Mouse (Mus musculus): Measurements from ENCODE around the gene Ap1b1. TPM values are rescaled to one million over a fixed set of nuclear protein-coding genes. Genes with fewer than 3 reads are reported as not detected.

Ap1b1 gene
- total RNA-seq, 4 experiments from 2014 or later, result 67.4 to 83.9 (median 73.4) TPM

GRCm38 (mm10) chr11:5035421-5035820, 48.8 kb downstream of the Ap1b1 start:
- no peak for DNase-seq

- peak; percentile 71 for DNase-seq
Observed at GRCm38 (mm10) chr11:5037146-5037854, 50.7 kb downstream of the Ap1b1 start.

DNA sequence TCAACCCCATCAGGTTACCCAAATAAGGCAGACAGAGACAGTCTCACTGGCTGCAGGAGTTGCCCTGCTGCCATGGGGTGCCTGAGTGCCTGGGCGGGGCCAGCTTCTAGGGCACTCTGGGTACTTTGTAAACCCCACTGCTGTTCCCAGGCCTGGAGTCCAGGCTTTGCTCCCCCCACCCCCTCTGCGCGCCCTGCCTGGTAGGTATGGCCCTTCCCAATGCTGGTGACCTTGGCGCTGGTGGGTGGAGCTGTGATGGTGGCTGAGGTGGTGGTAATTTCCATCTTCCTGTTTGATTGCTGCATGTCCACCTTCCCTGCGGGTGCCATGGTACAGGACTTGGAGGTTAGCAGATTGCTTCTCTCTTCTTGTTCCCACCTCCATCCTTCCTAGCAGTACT, 54.0 kb downstream of the Ap1b1 start:
- no peak for DNase-seq

DNA sequence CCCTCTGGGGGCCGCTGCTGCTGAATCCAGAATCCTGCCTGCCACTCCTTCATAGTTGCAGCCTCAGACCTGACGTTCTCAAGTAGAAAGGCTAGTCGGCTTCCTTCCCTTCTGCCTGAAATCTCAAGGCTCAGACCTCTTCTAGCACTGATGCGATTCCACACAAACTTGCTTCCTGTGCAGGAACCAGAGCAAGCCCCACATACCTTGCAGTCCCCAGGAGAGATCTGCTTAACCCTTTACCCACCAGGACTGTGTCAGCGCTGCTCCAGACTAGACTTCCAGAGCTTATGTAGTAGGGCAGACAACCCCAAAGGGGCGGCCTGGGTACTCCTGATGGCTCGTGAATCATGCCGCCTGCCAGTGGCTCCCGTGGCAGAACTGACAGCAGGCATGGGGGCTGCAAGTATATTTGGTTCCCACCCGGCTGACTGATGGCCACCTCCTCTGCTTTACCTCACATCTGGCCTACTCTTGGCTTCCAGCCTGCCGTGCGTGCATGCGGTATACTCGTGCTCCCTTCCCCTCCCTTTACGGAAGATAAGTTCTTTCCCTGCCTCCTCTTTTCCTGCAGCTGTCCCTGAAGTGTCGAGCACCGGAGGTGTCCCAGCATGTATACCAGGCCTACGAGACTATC, 54.6 kb downstream of the Ap1b1 start:
- no peak for DNase-seq

DNA sequence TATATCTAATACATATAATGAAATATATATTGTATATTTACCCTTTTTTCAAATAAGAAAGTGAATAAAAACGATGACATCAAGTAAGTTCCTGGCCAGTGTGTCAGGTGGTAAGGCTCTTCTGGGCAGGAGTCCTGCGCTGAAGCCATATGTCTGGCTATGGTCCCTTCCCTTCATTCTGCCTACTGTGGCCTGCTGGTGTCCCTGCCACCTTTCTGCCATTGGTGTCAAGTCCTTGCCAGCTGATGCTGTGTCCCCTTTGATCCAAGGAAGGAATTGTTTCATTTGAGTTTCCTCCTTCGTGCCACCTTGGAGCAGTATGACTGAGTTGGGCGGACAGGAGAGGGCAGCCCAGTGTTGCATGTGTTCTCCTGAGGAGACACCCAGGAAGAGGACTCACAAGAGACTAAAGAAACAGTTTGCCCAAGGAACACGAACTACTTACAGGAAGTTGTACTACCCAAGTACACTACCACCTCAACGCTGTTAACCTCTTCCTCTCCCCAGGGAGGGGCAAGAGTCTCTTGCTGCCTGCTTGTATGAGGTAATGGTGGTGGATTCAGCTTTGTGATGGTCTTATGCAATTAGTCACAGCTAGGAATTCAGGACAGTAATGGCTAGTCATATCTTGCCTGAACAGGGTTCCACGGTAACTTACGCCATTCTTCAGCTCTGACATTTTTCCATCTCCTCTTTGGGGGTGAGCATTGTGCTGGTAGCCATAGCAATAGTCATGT, 56.2 kb downstream of the Ap1b1 start:
- DNase-seq, result no peak

- no peak for DNase-seq
Observed at GRCm38 (mm10) chr11:5046321-5046926, 59.8 kb downstream of the Ap1b1 start.

DNA sequence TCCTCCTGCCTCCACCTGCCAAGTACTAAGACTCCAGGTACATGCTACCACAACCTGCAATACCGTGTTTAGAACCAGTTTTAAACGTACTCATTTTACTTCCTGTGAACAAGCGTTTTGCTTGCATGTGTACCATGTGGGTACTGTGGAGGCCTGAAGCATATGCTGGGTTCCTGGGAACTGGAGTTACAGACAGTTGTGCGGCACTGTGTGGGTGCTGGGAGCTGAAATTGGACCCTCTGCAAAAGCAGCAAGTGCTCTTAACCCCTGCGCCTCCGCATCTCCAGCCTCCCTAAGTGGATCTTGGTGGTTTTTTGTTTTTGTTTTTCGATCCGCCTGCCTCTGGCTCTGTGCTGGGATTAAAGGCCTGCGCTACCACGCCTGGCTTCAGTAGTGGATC, 65.0 kb downstream of the Ap1b1 start:
- DNase-seq, result no peak

GRCm38 (mm10) chr11:5052200-5052854, 65.7 kb downstream of the Ap1b1 start:
- no peak for DNase-seq

- no peak for DNase-seq
Observed at GRCm38 (mm10) chr11:5054151-5054550, 67.5 kb downstream of the Ap1b1 start.

DNA sequence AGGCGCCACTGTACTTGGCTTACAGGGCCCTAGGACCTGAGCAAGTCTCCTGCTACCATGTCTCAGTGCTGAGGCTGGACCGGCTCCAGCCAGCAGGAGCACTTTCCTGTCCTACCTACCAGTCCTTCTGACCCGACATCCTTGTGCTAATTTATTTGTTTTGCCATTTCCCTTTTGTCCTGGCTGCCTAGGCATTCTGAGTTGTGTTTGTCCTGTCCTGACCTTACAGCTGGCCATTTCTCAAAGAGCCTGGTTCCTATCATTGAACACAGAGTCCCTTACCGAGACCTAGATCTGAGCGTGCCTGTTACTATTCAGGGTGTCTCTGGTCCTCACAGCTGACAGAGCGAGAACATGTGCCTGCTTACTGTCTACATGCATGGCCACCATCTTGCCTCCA, 68.2 kb downstream of the Ap1b1 start:
- DNase-seq, result no peak

GRCm38 (mm10) chr11:5055945-5056938, 69.6 kb downstream of the Ap1b1 start:
- DNase-seq, result no peak

DNA sequence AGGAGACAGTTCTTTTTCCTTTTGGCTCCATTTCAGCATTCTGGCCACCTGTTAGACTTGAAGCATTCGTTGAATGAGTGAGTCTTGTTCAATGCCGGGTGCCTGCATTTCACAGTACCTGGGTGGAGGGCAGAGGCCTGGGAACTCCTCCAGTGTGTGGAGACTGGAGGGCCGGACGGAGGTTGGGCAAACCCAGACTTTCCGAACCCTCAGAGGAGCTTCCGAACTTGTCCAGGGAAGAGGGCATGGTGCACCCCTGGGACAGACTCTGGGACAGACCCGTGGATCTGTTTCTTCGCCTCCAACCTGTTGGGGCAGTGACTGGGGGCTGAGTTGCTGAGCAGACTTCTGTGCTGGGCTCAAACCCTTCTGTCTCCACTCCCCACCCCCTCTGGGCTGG, 70.4 kb downstream of the Ap1b1 start:
- DNase-seq, result no peak

- DNase-seq, result no peak
Observed at GRCm38 (mm10) chr11:5057541-5057855, 70.9 kb downstream of the Ap1b1 start.

- DNase-seq, result no peak
Observed at GRCm38 (mm10) chr11:5057856-5058641, 71.4 kb downstream of the Ap1b1 start, which contains the start of gene Rasl10a. Rasl10a (plus strand) TSS chr11:5058128.

DNA sequence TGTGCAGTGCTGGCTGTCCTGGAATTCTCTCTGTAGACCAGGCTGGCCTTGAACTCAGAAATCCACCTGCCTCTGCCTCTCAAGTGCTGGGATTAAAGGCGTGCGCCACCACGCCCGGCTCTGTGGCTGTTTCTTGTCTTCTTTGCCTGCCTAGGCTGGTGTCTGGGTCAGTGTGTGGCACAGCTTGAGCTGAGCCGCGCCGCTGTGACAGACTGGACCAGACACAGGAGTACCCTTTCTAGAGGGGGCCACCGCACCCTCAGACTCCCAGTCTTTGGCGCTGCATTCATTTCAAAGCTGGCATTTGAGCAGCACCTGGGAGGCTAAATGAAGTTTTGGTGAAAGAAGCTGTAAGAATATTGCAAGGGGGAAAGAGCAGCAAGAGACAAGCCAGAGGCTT, 72.2 kb downstream of the Ap1b1 start:
- DNase-seq, result no peak

DNA sequence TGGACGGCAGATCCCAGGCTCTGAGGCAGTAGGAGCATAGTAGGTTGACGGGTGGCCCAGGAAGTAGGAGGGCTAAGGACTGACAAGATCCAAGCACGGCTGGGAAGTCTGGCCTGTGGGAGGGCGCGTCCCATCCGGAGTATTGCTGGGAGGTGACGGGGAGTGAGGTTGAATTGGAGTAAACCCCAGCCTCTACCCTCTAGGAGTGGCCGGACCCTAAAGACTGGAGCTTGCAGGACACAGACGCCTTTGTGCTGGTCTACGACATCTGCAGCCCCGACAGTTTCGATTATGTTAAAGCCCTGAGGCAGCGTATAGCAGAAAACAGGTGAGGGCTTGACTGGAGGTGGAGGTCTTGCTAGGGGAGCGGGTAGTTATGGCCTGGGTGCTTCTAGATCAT, 72.6 kb downstream of the Ap1b1 start:
- no peak for DNase-seq

DNA sequence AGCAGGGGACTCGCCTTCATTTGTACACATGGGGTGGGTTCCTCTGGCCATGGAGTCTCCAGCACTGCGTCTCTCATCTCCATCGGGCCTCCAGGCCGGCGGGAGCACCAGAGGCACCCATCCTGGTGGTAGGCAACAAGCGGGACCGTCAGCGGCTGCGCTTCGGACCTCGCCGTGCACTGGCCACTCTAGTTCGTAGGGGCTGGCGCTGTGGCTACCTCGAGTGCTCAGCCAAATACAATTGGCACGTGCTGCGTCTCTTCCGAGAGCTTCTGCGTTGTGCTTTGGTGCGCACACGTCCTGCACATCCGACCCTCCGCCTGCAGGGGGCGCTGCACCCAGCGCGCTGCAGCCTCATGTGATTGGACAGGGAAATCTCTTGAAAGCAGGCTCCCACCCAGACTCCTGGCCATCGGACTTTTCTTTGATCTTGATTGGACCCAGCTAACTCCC, 73.1 kb downstream of the Ap1b1 start:
- DNase-seq, result no peak

GRCm38 (mm10) chr11:5060756-5061412, 74.3 kb downstream of the Ap1b1 start:
- no peak for DNase-seq

- peak; percentile 95 for DNase-seq
Observed at GRCm38 (mm10) chr11:5061413-5062139, 75.0 kb downstream of the Ap1b1 start.
